Mouse (Mus musculus) ES-E14 (cell line): ENCODE measurements around the gene Ankrd26.

Experiments used
- CHD2 ChIP-seq: IDR thresholded peaks from 2 replicates; pipeline ENCODE4 v1.6.1; 2014; ENCODE audit warnings: mild to moderate bottlenecking, low read depth, low read length, inconsistent platforms
- HCFC1 ChIP-seq: IDR thresholded peaks from 2 replicates; pipeline ENCODE4 v1.6.1; 2012; ENCODE audit warnings: low read length, inconsistent platforms, borderline replicate concordance; ENCODE audit not compliant: insufficient read depth
- MAFK ChIP-seq: IDR thresholded peaks from 2 replicates; pipeline ENCODE4 v1.6.1; 2014; ENCODE audit warnings: mild to moderate bottlenecking, low read depth, low read length, inconsistent platforms; ENCODE audit not compliant: insufficient read depth
- ZC3H11A ChIP-seq: IDR thresholded peaks from 2 replicates; pipeline ENCODE4 v1.6.1; 2012; ENCODE audit warnings: low read depth, mild to moderate bottlenecking, inconsistent platforms, low read length, borderline replicate concordance
- ZNF384 ChIP-seq: IDR thresholded peaks from 2 replicates; pipeline ENCODE4 v1.6.1; 2012; ENCODE audit warnings: low read depth, low read length, inconsistent platforms

GRCm38 (mm10) chr6:118478957-118479708 lies 82.9 kb downstream of the Ankrd26 start, which contains the start of gene Zfp9:
- TF ChIP-seq CHD2 (no peak), MAFK (no peak), HCFC1 (no peak), ZC3H11A (no peak), ZNF384 (no peak)
